Mouse (Mus musculus) testis, adult 2 months (tissue): ENCODE measurements at regions not wholly inside any gene's neighbourhood (a gene's known extent, or its start where the extent isn't known, plus 50 kb on each side); places are given as distances from the start of the nearest gene placed in this dataset.
"Not testable (repeated sequence)": the region's sequence is repeated elsewhere in the genome, so short reads cannot be mapped to it uniquely, and the experiment has no call there.

Experiments used
- CTCF ChIP-seq: fragments of 200-500 bp; IDR thresholded peaks from 2 replicates; pipeline ENCODE4 v1.5.1; 2012; ENCODE audit warnings: low read depth, mild to moderate bottlenecking, inconsistent platforms, low read length, moderate library complexity; ENCODE audit not compliant: control insufficient read depth, insufficient read depth, insufficient replicate concordance
- POLR2A ChIP-seq: fragments of 200-500 bp; IDR thresholded peaks from 2 replicates; pipeline ENCODE4 v1.6.1; 2012; ENCODE audit warnings: low read depth, mild to moderate bottlenecking, inconsistent platforms, low read length, moderate library complexity; ENCODE audit not compliant: control insufficient read depth

- TF ChIP-seq POLR2A, CTCF: not testable (repeated sequence)
These were observed 177.6 kb upstream of the Meis2 start for GRCm38 (mm10) chr2:116243191-116243590.
